Mouse (Mus musculus): Measurements from ENCODE around the gene Actl10. TPM values are rescaled to one million over a fixed set of nuclear protein-coding genes. Genes with fewer than 3 reads are reported as not detected.

Actl10 gene
- polyA plus RNA-seq, 1 experiment = not detected

GRCm38 (mm10) chr2:154546711-154547110 is 4.9 kb upstream of the Actl10 start, which contains the start of gene 1700003F12Rik:
TSS of gene 1700003F12Rik (plus strand) at chr2:154547085.
- H3K27ac ChIP-seq (ENCODE audit: insufficient read depth, low read depth, low read length) = no peak within 1 kb of the TSS
- 95% methylated on average over 10 of the region's 10 CpGs for WGBS
- H3K4me1 ChIP-seq (ENCODE audit: control insufficient read depth, insufficient read depth, low read length) = peaks cover 35% of the 10 kb centered on the region
- no peak for TF ChIP-seq POLR2A (IDR thresholded peaks at IDR 0.05; ENCODE audit: insufficient read depth, low read depth, low read length)
- no peak for TF ChIP-seq CTCF (IDR thresholded peaks at IDR 0.05; ENCODE audit: insufficient read depth, low read depth, low read length)
- no peak within 1 kb of the TSS for H3K4me3 ChIP-seq (ENCODE audit: insufficient read depth, low read depth, low read length)

- peaks cover 46% of the 10 kb centered on the region for H3K4me1 ChIP-seq (ENCODE audit: control insufficient read depth, insufficient read depth, low read length)
- no peak overlapping the region for H3K27ac ChIP-seq (ENCODE audit: insufficient read depth, low read depth, low read length)
- TF ChIP-seq CTCF (IDR thresholded peaks at IDR 0.05; ENCODE audit: insufficient read depth, low read depth, low read length) (no peak), POLR2A (IDR thresholded peaks at IDR 0.05; ENCODE audit: insufficient read depth, low read depth, low read length) (no peak)
- WGBS = 71% methylated on average over 3 of the region's 3 CpGs
- no peak overlapping the region for H3K4me3 ChIP-seq (ENCODE audit: insufficient read depth, low read depth, low read length)
Observed at GRCm38 (mm10) chr2:154548688-154549087, 2.9 kb upstream of the Actl10 start.

GRCm38 (mm10) chr2:154549127-154549885 is 2.3 kb upstream of the Actl10 start:
- peaks cover 43% of the 10 kb centered on the region for H3K4me1 ChIP-seq (ENCODE audit: control insufficient read depth, insufficient read depth, low read length)
- TF ChIP-seq POLR2A (IDR thresholded peaks at IDR 0.05; ENCODE audit: insufficient read depth, low read depth, low read length) = no peak; the same call in 1 of the 2 replicates
- no peak for TF ChIP-seq CTCF (IDR thresholded peaks at IDR 0.05; ENCODE audit: insufficient read depth, low read depth, low read length)
- H3K27ac ChIP-seq (ENCODE audit: insufficient read depth, low read depth, low read length) = no peak overlapping the region
- 11% methylated on average over 48 of the region's 48 CpGs for WGBS
- peak overlapping the region; percentile 28 for H3K4me3 ChIP-seq (ENCODE audit: insufficient read depth, low read depth, low read length)

- no peak; the same call in 1 of the 2 replicates for TF ChIP-seq POLR2A (IDR thresholded peaks at IDR 0.05; ENCODE audit: insufficient read depth, low read depth, low read length)
- TF ChIP-seq CTCF (IDR thresholded peaks at IDR 0.05; ENCODE audit: insufficient read depth, low read depth, low read length) = 0 out of 2 replicates have a peak, but pooled peaks have one; percentile 28
- peaks cover 44% of the 10 kb centered on the region for H3K4me1 ChIP-seq (ENCODE audit: control insufficient read depth, insufficient read depth, low read length)
- WGBS = 14% methylated on average over 20 of the region's 20 CpGs
- peak overlapping the region; percentile 28 for H3K4me3 ChIP-seq (ENCODE audit: insufficient read depth, low read depth, low read length)
- H3K27ac ChIP-seq (ENCODE audit: insufficient read depth, low read depth, low read length) = no peak overlapping the region
Observed at GRCm38 (mm10) chr2:154549886-154550189, 1.7 kb upstream of the Actl10 start.

- Histone ChIP-seq H3K4me1 (ENCODE audit: control insufficient read depth, insufficient read depth, low read length) (peaks cover 50% of the 10 kb centered on the region), H3K27ac (ENCODE audit: insufficient read depth, low read depth, low read length) (no peak overlapping the region), H3K4me3 (ENCODE audit: insufficient read depth, low read depth, low read length) (no peak overlapping the region)
- 56% methylated on average over 2 of the region's 2 CpGs for WGBS
- TF ChIP-seq CTCF (IDR thresholded peaks at IDR 0.05; ENCODE audit: insufficient read depth, low read depth, low read length) (no peak), POLR2A (IDR thresholded peaks at IDR 0.05; ENCODE audit: insufficient read depth, low read depth, low read length) (no peak)
Observed at GRCm38 (mm10) chr2:154550937-154551336, 639 bp upstream of the Actl10 start.

- WGBS = 59% methylated on average over 21 of the region's 21 CpGs
- Histone ChIP-seq H3K27ac (ENCODE audit: insufficient read depth, low read depth, low read length) (no peak overlapping the region), H3K4me1 (ENCODE audit: control insufficient read depth, insufficient read depth, low read length) (peaks cover 58% of the 10 kb centered on the region), H3K4me3 (ENCODE audit: insufficient read depth, low read depth, low read length) (no peak overlapping the region)
- TF ChIP-seq POLR2A (IDR thresholded peaks at IDR 0.05; ENCODE audit: insufficient read depth, low read depth, low read length) (no peak), CTCF (IDR thresholded peaks at IDR 0.05; ENCODE audit: insufficient read depth, low read depth, low read length) (no peak)
Observed at GRCm38 (mm10) chr2:154551927-154552326, 351 bp downstream of the Actl10 start.

- 13% methylated on average over 27 of the region's 27 CpGs for WGBS
- 0 out of 2 replicates have a peak overlapping the region, but pooled peaks have one; percentile 10 for H3K4me3 ChIP-seq (ENCODE audit: insufficient read depth, low read depth, low read length)
- peaks cover 61% of the 10 kb centered on the region for H3K4me1 ChIP-seq (ENCODE audit: control insufficient read depth, insufficient read depth, low read length)
- peak; percentile 46; the same call in 1 of the 2 replicates for TF ChIP-seq CTCF (IDR thresholded peaks at IDR 0.05; ENCODE audit: insufficient read depth, low read depth, low read length)
- no peak for TF ChIP-seq POLR2A (IDR thresholded peaks at IDR 0.05; ENCODE audit: insufficient read depth, low read depth, low read length)
- H3K27ac ChIP-seq (ENCODE audit: insufficient read depth, low read depth, low read length) = no peak overlapping the region; the same call in 1 of the 2 replicates
Observed at GRCm38 (mm10) chr2:154552424-154552907, 890 bp downstream of the Actl10 start.

GRCm38 (mm10) chr2:154555235-154555634 is 3.7 kb downstream of the Actl10 start:
- H3K4me1 ChIP-seq (ENCODE audit: control insufficient read depth, insufficient read depth, low read length) = peaks cover 62% of the 10 kb centered on the region
- no peak for TF ChIP-seq CTCF (IDR thresholded peaks at IDR 0.05; ENCODE audit: insufficient read depth, low read depth, low read length)
- no peak for TF ChIP-seq POLR2A (IDR thresholded peaks at IDR 0.05; ENCODE audit: insufficient read depth, low read depth, low read length)
- WGBS = 38% methylated on average over 6 of the region's 6 CpGs
- H3K4me3 ChIP-seq (ENCODE audit: insufficient read depth, low read depth, low read length) = no peak overlapping the region; the same call in 1 of the 2 replicates
- H3K27ac ChIP-seq (ENCODE audit: insufficient read depth, low read depth, low read length) = peak overlapping the region; percentile 91

GRCm38 (mm10) chr2:154557184-154557832 is 5.7 kb downstream of the Actl10 start:
- TF ChIP-seq POLR2A (IDR thresholded peaks at IDR 0.05; ENCODE audit: insufficient read depth, low read depth, low read length) (no peak), CTCF (IDR thresholded peaks at IDR 0.05; ENCODE audit: insufficient read depth, low read depth, low read length) (no peak)
- H3K4me3 ChIP-seq (ENCODE audit: insufficient read depth, low read depth, low read length) = peak overlapping the region; percentile 68
- WGBS = 37% methylated on average over 5 of the region's 5 CpGs
- peak overlapping the region; percentile 87 for H3K27ac ChIP-seq (ENCODE audit: insufficient read depth, low read depth, low read length)
- peaks cover 51% of the 10 kb centered on the region for H3K4me1 ChIP-seq (ENCODE audit: control insufficient read depth, insufficient read depth, low read length)

Measured in olfactory bulb, adult 2 months (tissue).